Mouse (Mus musculus): ENCODE data around the gene Kcnj11. TPM values are rescaled to one million over a fixed set of nuclear protein-coding genes. Genes with fewer than 3 reads are reported as not detected.

Kcnj11 gene
- polyA plus RNA-seq, 1 experiment from 2014 or later, result 0.31 TPM

GRCm38 (mm10) chr7:46130723-46131122, 30.2 kb upstream of the Kcnj11 start:
- no peak overlapping the region for H3K27ac ChIP-seq (ENCODE audit: low read depth, low read length)
- H3K27me3 ChIP-seq (ENCODE audit: control insufficient read depth, insufficient read depth, low read length), result no peaks in the 10 kb centered on the region
- no peak overlapping the region for H3K4me3 ChIP-seq (ENCODE audit: low read depth, low read length)
- DNase-seq (ENCODE audit: low spot score), result no peak
- H3K9me3 ChIP-seq (ENCODE audit: control insufficient read depth, low read length), result no peaks in the 10 kb centered on the region
- H3K36me3 ChIP-seq (ENCODE audit: control insufficient read depth, insufficient read depth, low read length), result no peaks in the 10 kb centered on the region
- ATAC-seq (ENCODE audit: insufficient read depth, low FRiP score, low TSS enrichment), result no peak
- WGBS, result 64% methylated on average over 7 of the region's 7 CpGs
- H3K4me1 ChIP-seq (ENCODE audit: control insufficient read depth, insufficient read depth, low read length), result peaks cover 2% of the 10 kb centered on the region; the same call in 1 of the 2 replicates
- no peak overlapping the region for H3K4me2 ChIP-seq (ENCODE audit: low read depth)
- no peak overlapping the region for H3K9ac ChIP-seq (ENCODE audit: low read length)

DNA sequence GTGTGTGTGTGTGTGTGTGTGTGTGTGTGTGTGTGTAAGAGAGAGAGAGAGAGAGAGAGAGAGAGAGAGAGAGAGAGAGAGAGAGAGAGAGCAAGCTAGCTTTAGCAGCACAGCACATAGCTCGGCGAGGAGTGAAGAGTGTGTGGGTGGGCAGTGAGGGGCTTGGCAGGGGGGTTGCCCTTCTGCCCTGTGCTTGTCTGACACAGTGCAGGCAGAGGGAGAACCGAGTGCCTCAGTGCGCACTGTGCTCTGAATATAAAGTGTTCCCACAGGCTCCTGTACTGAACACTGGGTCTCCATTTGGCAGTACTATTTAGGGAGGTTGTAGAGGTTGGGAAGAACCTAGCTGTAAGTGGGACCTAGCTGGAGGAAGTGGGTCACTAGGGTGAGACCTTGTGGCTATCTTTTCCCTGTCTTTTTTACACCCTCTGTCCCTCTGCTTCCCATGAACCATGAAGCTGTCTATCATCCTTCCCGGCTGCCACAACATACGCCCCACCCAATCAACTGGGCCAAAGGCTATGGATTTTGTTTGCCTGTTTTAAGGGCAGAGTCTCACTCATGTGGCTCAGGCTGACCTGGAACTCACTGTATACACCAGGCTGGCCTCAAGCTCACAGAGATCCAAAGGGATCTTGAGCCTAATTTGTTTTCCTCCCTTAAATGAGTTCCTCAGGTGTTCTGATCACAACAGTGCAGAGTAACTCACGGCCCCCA, 29.1 kb upstream of the Kcnj11 start:
- WGBS, result 36% methylated on average over 7 of the region's 7 CpGs
- no peaks in the 10 kb centered on the region for H3K27me3 ChIP-seq (ENCODE audit: control insufficient read depth, insufficient read depth, low read length)
- H3K36me3 ChIP-seq (ENCODE audit: control insufficient read depth, insufficient read depth, low read length), result no peaks in the 10 kb centered on the region
- H3K9me3 ChIP-seq (ENCODE audit: control insufficient read depth, low read length), result no peaks in the 10 kb centered on the region
- H3K4me1 ChIP-seq (ENCODE audit: control insufficient read depth, insufficient read depth, low read length), result peaks cover 2% of the 10 kb centered on the region; the same call in 1 of the 2 replicates
- no peak overlapping the region for H3K4me3 ChIP-seq (ENCODE audit: low read depth, low read length)
- H3K9ac ChIP-seq (ENCODE audit: low read length), result no peak overlapping the region
- H3K4me2 ChIP-seq (ENCODE audit: low read depth), result no peak overlapping the region
- ATAC-seq (ENCODE audit: insufficient read depth, low FRiP score, low TSS enrichment) (no peak), DNase-seq (ENCODE audit: low spot score) (no peak)
- no peak overlapping the region for H3K27ac ChIP-seq (ENCODE audit: low read depth, low read length)

GRCm38 (mm10) chr7:46128196-46128595, 27.6 kb upstream of the Kcnj11 start:
- Histone ChIP-seq H3K27ac (ENCODE audit: low read depth, low read length) (no peak overlapping the region), H3K4me3 (ENCODE audit: low read depth, low read length) (no peak overlapping the region), H3K36me3 (ENCODE audit: control insufficient read depth, insufficient read depth, low read length) (no peaks in the 10 kb centered on the region), H3K4me2 (ENCODE audit: low read depth) (no peak overlapping the region), H3K27me3 (ENCODE audit: control insufficient read depth, insufficient read depth, low read length) (no peaks in the 10 kb centered on the region), H3K9me3 (ENCODE audit: control insufficient read depth, low read length) (no peaks in the 10 kb centered on the region), H3K4me1 (ENCODE audit: control insufficient read depth, insufficient read depth, low read length) (no peaks in the 10 kb centered on the region; the same call in 1 of the 2 replicates), H3K9ac (ENCODE audit: low read length) (no peak overlapping the region)
- WGBS, result 44% methylated on average over 7 of the region's 7 CpGs
- ATAC-seq (ENCODE audit: insufficient read depth, low FRiP score, low TSS enrichment), result 0 out of 2 replicates have a peak, but pooled peaks have one; percentile 58
- peak; percentile 40 for DNase-seq (ENCODE audit: low spot score)

DNA sequence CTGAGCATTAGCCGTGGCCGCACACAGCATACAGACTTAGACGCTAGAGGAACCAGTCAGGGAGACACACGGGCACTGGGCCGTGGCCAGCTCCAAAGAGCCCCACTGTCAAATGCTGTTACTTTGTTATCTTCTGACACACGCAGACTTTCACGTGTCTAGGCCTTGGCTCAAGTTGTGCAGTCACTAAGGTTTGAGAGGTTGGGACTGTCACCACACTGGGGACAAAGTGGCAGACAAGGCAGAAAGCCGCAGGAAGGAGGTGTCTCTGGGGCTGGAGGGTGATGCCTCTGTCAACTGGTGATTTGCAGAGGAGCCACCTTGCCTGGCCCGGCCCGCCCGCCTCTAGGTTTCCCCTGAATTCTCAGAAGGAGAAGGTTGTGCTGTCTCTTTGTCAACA, 24.8 kb upstream of the Kcnj11 start:
- no peaks in the 10 kb centered on the region for H3K9me3 ChIP-seq (ENCODE audit: control insufficient read depth, low read length)
- no peaks in the 10 kb centered on the region for H3K36me3 ChIP-seq (ENCODE audit: control insufficient read depth, insufficient read depth, low read length)
- DNase-seq (ENCODE audit: low spot score), result no peak
- no peak overlapping the region for H3K4me3 ChIP-seq (ENCODE audit: low read depth, low read length)
- no peaks in the 10 kb centered on the region; the same call in 1 of the 2 replicates for H3K4me1 ChIP-seq (ENCODE audit: control insufficient read depth, insufficient read depth, low read length)
- H3K27ac ChIP-seq (ENCODE audit: low read depth, low read length), result no peak overlapping the region
- no peak overlapping the region for H3K4me2 ChIP-seq (ENCODE audit: low read depth)
- no peak for ATAC-seq (ENCODE audit: insufficient read depth, low FRiP score, low TSS enrichment)
- 91% methylated on average over 11 of the region's 11 CpGs for WGBS
- no peak overlapping the region for H3K9ac ChIP-seq (ENCODE audit: low read length)
- no peaks in the 10 kb centered on the region for H3K27me3 ChIP-seq (ENCODE audit: control insufficient read depth, insufficient read depth, low read length)

GRCm38 (mm10) chr7:46124460-46124859, 23.9 kb upstream of the Kcnj11 start:
- ATAC-seq (ENCODE audit: insufficient read depth, low FRiP score, low TSS enrichment) (no peak), DNase-seq (ENCODE audit: low spot score) (no peak)
- Histone ChIP-seq H3K4me3 (ENCODE audit: low read depth, low read length) (no peak overlapping the region), H3K4me1 (ENCODE audit: control insufficient read depth, insufficient read depth, low read length) (no peaks in the 10 kb centered on the region; the same call in 1 of the 2 replicates), H3K9ac (ENCODE audit: low read length) (no peak overlapping the region), H3K27ac (ENCODE audit: low read depth, low read length) (no peak overlapping the region), H3K27me3 (ENCODE audit: control insufficient read depth, insufficient read depth, low read length) (no peaks in the 10 kb centered on the region), H3K4me2 (ENCODE audit: low read depth) (no peak overlapping the region), H3K9me3 (ENCODE audit: control insufficient read depth, low read length) (no peaks in the 10 kb centered on the region), H3K36me3 (ENCODE audit: control insufficient read depth, insufficient read depth, low read length) (no peaks in the 10 kb centered on the region)
- 77% methylated on average over 6 of the region's 6 CpGs for WGBS

GRCm38 (mm10) chr7:46122964-46123363, 22.4 kb upstream of the Kcnj11 start:
- WGBS, result 51% methylated on average over 4 of the region's 4 CpGs
- H3K4me3 ChIP-seq (ENCODE audit: low read depth, low read length), result no peak overlapping the region
- no peaks in the 10 kb centered on the region for H3K27me3 ChIP-seq (ENCODE audit: control insufficient read depth, insufficient read depth, low read length)
- no peaks in the 10 kb centered on the region for H3K9me3 ChIP-seq (ENCODE audit: control insufficient read depth, low read length)
- no peaks in the 10 kb centered on the region for H3K36me3 ChIP-seq (ENCODE audit: control insufficient read depth, insufficient read depth, low read length)
- H3K4me1 ChIP-seq (ENCODE audit: control insufficient read depth, insufficient read depth, low read length), result no peaks in the 10 kb centered on the region; the same call in 1 of the 2 replicates
- DNase-seq (ENCODE audit: low spot score) (no peak), ATAC-seq (ENCODE audit: insufficient read depth, low FRiP score, low TSS enrichment) (no peak)
- H3K4me2 ChIP-seq (ENCODE audit: low read depth), result no peak overlapping the region
- no peak overlapping the region for H3K27ac ChIP-seq (ENCODE audit: low read depth, low read length)
- no peak overlapping the region for H3K9ac ChIP-seq (ENCODE audit: low read length)

GRCm38 (mm10) chr7:46117035-46117434, 16.5 kb upstream of the Kcnj11 start:
- Histone ChIP-seq H3K36me3 (ENCODE audit: control insufficient read depth, insufficient read depth, low read length) (no peaks in the 10 kb centered on the region), H3K27me3 (ENCODE audit: control insufficient read depth, insufficient read depth, low read length) (no peaks in the 10 kb centered on the region), H3K9me3 (ENCODE audit: control insufficient read depth, low read length) (no peaks in the 10 kb centered on the region), H3K4me3 (ENCODE audit: low read depth, low read length) (no peak overlapping the region), H3K27ac (ENCODE audit: low read depth, low read length) (no peak overlapping the region), H3K9ac (ENCODE audit: low read length) (no peak overlapping the region), H3K4me1 (ENCODE audit: control insufficient read depth, insufficient read depth, low read length) (peaks cover 3% of the 10 kb centered on the region; the same call in 1 of the 2 replicates), H3K4me2 (ENCODE audit: low read depth) (no peak overlapping the region)
- 98% methylated on average over 16 of the region's 16 CpGs for WGBS
- no peak for ATAC-seq (ENCODE audit: insufficient read depth, low FRiP score, low TSS enrichment)
- DNase-seq (ENCODE audit: low spot score), result no peak

GRCm38 (mm10) chr7:46116118-46116581, 15.6 kb upstream of the Kcnj11 start:
- WGBS, result 72% methylated on average over 10 of the region's 10 CpGs
- Histone ChIP-seq H3K27me3 (ENCODE audit: control insufficient read depth, insufficient read depth, low read length) (no peaks in the 10 kb centered on the region), H3K27ac (ENCODE audit: low read depth, low read length) (no peak overlapping the region), H3K9me3 (ENCODE audit: control insufficient read depth, low read length) (no peaks in the 10 kb centered on the region), H3K4me2 (ENCODE audit: low read depth) (no peak overlapping the region), H3K4me1 (ENCODE audit: control insufficient read depth, insufficient read depth, low read length) (peaks cover 3% of the 10 kb centered on the region; the same call in 1 of the 2 replicates), H3K9ac (ENCODE audit: low read length) (no peak overlapping the region), H3K4me3 (ENCODE audit: low read depth, low read length) (no peak overlapping the region), H3K36me3 (ENCODE audit: control insufficient read depth, insufficient read depth, low read length) (no peaks in the 10 kb centered on the region)
- DNase-seq (ENCODE audit: low spot score) (no peak), ATAC-seq (ENCODE audit: insufficient read depth, low FRiP score, low TSS enrichment) (no peak)

GRCm38 (mm10) chr7:46113435-46113834, 12.9 kb upstream of the Kcnj11 start:
- DNase-seq (ENCODE audit: low spot score) (no peak), ATAC-seq (ENCODE audit: insufficient read depth, low FRiP score, low TSS enrichment) (no peak)
- Histone ChIP-seq H3K9ac (ENCODE audit: low read length) (no peak overlapping the region), H3K4me2 (ENCODE audit: low read depth) (no peak overlapping the region), H3K4me3 (ENCODE audit: low read depth, low read length) (no peak overlapping the region), H3K27me3 (ENCODE audit: control insufficient read depth, insufficient read depth, low read length) (no peaks in the 10 kb centered on the region), H3K27ac (ENCODE audit: low read depth, low read length) (no peak overlapping the region), H3K9me3 (ENCODE audit: control insufficient read depth, low read length) (no peaks in the 10 kb centered on the region), H3K36me3 (ENCODE audit: control insufficient read depth, insufficient read depth, low read length) (no peaks in the 10 kb centered on the region), H3K4me1 (ENCODE audit: control insufficient read depth, insufficient read depth, low read length) (peaks cover 3% of the 10 kb centered on the region; the same call in 1 of the 2 replicates)
- WGBS, result 69% methylated on average over 3 of the region's 3 CpGs
